Mouse (Mus musculus): ENCODE data around the gene Srgap2.
"Not testable (repeated sequence)": the region's sequence is repeated elsewhere in the genome, so short reads cannot be mapped to it uniquely, and the experiment has no call there.

The Srgap2 gene

GRCm38 (mm10) chr1:131288938-131289337, 238.2 kb downstream of the Srgap2 start:
- no peak for DNase-seq (ENCODE audit: low read depth)

DNA sequence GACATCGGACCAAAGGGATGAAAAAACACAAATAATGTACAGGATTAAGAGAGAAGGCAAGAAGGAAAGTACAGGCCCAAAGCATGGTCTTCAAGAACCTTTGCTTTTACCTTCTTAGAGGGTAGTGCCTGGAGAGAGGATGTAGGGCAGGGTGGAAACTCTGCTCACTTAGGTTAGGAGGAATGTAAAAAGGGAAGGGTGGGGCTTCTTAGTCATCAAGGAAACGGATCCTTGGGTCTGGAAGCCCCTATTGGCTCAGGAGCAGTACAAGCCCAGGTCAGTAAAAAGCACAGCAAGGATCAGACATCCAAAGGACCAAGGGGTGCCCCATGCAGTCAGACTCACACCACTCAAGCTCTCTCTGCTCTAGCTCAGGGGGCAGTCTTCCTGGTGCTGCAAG, 239.9 kb downstream of the Srgap2 start:
- no peak for DNase-seq (ENCODE audit: low read depth)

GRCm38 (mm10) chr1:131286803-131287202, 240.3 kb downstream of the Srgap2 start:
- DNase-seq (ENCODE audit: low read depth), result no peak

DNA sequence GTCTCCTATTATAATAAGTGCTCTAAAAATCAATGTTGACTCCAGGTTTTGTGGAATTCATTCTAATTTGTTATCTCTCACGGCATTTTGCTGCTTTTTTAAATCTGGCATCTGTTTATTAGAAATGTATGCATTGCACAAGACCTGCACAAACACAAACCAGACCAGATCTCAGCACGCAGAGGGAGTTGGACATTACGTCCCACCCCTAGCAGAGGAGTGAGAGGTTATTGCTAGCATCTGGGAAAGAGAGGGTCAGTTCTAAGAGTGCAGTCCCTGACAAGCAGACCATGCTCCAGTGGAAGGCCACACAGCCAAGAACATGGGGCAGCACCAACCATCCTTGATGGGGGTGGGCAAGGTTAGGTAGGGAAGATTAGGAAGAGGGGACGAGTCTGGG, 242.5 kb downstream of the Srgap2 start:
- DNase-seq (ENCODE audit: low read depth), result no peak

DNA sequence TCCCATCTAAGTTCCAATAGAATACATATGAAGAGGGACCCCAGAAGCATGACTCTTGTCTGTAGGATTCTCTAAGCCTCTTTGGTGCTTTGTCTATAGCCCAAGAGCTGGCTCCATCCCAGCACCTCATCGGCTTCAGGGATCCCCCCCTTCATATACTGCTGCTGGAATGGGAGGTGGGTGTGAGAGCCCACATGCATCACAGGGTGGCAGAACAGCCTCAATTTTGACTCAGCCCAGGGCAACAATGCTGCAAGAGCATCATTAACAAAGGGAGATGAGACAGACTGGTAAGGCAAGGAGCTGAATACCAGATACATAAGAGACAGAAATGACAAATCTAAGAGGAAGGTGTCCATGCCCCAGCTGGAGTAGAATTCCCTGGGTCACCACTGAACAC, 243.0 kb downstream of the Srgap2 start:
- DNase-seq (ENCODE audit: low read depth), result no peak

DNA sequence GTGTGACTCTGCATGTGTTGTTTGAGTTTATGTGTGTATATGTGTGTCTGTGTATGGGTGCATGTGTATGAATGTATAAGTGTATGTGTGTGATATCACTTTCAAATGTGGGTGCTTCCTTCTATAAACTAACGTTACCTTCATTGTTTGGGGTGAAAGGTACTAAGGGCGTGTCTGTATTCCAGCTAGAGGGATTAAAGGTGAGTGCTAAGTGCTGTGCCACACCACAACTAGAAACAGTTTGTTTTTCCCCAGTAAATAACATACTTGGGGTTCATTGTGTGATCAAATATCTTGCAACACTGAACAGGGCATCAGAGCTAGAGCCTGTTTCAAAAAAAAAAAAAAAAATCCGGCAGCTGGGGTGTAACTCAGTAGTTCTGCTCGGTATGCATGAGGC, 245.4 kb downstream of the Srgap2 start:
- no peak for DNase-seq (ENCODE audit: low read depth)

- DNase-seq (ENCODE audit: low read depth), result no peak
Observed at GRCm38 (mm10) chr1:131280280-131280679, 246.9 kb downstream of the Srgap2 start.

DNA sequence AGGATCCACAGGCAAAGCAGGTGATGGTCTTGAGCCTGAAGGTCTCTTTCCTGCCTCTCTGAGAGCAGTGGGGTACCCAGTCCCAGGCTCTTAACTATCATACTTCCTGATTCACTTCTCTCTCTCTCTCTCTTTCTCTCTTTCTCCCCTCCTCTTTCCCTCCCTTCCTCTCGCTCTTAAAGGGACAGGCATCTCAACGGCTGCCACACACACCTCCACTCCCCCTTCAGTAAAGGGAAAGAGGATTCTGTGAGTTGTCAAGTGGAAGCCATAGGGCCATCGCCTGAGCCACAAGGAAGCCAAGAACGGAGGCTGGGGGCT, 247.7 kb downstream of the Srgap2 start, which contains the start of gene Ikbke:
Ikbke (minus strand) TSS at position 151 of the 321 bp plus-strand sequence.
- DNase-seq (ENCODE audit: low read depth), result no peak

- DNase-seq (ENCODE audit: low read depth), result no peak
Observed at GRCm38 (mm10) chr1:131278606-131279455, 248.3 kb downstream of the Srgap2 start.

GRCm38 (mm10) chr1:131276831-131277230, 250.3 kb downstream of the Srgap2 start:
- no peak for DNase-seq (ENCODE audit: low read depth)

- no peak for DNase-seq (ENCODE audit: low read depth)
Observed at GRCm38 (mm10) chr1:131275577-131275976, 251.6 kb downstream of the Srgap2 start.

GRCm38 (mm10) chr1:131274725-131275539, 252.2 kb downstream of the Srgap2 start:
- DNase-seq (ENCODE audit: low read depth), result no peak

DNA sequence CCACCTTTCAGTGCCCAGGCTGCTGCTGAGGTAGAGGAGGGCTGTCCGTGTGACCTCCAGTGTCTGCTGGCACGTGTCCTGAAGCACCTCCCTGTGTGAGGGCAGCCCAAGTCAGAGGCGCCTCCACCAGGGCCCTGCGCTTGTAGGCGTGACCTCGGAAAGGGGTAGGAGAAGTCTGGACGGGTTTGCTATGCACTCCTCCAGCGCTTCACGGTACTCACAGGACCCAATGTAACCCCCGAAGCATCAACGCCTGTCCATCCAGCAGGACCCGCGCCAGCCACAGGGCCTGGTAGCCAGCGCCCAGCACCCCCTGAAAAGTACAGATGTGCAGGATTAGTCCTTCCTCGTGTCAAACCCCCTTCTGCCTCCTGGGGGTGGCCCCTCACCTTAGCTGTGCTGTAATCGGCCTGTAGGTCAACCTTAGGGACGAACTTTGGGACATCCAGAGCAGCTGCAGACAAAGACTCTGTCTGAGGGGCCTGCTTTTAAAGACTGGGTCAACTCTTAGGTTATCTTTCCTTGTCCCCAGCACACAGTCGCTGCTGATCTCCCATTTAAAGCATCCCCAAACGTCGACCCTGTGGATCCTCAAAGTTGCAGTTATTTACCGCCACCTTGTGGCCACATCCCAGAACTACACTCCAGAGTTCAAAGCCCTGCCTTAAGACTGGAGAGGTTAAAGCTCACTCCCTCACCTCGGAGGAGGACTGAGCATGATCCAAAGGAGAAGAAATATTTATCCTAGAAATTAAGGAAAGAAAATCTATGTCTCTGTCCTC, 257.2 kb downstream of the Srgap2 start:
- peak; percentile 77 for DNase-seq (ENCODE audit: low read depth)

DNA sequence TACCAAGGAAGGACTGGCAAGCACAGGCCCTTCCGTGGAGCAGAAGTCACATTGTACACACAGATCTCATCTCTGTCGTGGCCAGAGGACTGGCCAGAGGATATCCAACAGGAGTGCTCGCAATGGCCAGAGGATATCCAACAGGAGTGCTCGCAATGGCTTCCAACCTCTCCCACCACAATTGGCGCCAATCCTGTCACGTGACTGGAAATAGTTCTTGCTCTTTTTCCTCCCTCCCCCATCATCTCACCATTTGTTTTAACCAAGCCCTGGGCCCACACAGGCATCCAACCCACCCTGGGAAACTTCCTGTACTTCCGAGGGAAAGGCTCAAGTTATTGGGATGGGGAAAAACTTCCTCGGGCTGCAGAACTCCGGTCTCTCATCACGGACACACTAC, 258.4 kb downstream of the Srgap2 start:
- no peak for DNase-seq (ENCODE audit: low read depth)

- no peak for DNase-seq (ENCODE audit: low read depth)
Observed at GRCm38 (mm10) chr1:131263905-131264304, 263.2 kb downstream of the Srgap2 start.

DNA sequence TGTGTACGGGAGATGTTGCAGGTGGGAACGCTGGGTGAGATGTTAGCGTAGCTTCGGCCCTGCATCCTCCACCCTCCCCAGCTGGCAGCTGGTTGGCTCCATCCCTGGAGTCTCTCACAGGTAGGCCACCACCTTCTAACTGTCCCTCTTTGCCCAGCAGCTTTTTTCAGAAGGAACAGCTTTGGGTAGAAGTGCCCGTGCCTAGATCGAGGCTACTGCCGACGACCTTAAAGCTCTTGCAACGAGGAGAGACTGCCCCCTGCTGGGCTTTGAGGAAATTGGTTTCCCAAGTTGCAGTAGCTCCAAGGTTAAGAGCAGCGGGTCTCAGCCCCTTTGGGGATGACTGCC, 266.9 kb downstream of the Srgap2 start:
- DNase-seq (ENCODE audit: low read depth), result peak; percentile 75

- no peak for DNase-seq (ENCODE audit: low read depth)
Observed at GRCm38 (mm10) chr1:131259632-131260308, 267.4 kb downstream of the Srgap2 start.

DNA sequence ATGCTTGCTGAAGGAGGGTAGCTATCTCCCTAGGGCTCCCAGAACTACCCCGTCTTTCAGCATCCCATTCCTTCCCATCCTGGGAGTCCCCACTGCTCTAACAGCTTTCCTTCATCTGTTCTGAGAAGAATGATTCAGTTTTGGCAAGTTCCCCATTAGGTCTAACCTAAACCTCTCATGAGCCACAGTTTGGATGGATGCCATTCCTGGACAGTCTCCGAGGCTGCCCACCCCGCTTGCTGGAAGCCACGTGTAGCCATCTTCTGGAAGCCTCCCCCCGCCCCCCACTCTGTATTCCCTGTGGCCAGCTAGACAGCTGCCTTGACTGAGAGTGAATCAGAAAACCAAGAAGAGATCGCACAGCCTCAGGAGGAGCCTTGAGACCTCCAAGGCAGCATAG, 269.9 kb downstream of the Srgap2 start:
- DNase-seq (ENCODE audit: low read depth), result no peak

DNA sequence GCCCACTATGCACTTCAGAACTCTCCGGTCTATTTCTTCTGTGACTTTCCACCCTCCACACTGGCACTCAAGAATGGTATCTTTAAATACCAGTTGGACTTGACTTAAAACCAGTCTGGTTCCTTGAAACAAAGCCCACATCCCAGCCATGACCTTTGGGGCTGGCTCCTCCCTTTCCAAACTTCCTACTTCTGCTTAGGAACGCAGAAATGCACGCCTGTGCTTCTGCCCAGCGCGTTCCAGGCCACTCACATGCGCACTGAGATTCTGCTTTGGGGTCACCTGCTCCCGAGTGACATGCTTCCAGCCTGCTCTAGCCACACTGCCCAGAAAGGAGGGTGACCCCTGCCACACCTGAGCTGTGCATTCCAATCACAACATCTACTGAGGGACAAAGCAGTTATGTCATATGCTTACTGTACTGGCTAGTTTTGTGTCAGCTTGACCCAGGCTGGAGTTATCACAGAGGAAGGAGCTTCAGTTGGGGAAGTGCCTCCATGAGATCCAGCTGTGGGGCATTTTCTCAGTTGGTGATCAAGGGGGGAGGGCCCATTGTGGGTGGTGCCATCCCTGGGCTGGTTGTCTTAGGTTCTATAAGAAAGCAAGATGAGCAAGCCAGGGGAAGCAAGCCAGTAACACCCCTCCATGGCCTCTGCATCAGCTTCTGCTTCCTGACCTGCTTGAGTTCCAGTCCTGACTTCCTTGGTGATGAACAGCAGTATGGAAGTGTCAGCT, 274.5 kb downstream of the Srgap2 start:
- DNase-seq (ENCODE audit: low read depth), result not testable (repeated sequence)

GRCm38 (mm10) chr1:131246433-131247395, 280.4 kb downstream of the Srgap2 start:
- DNase-seq (ENCODE audit: low read depth), result no peak
